Mouse (Mus musculus): Measurements from ENCODE around the gene 1700069L16Rik.

1700069L16Rik gene

DNA sequence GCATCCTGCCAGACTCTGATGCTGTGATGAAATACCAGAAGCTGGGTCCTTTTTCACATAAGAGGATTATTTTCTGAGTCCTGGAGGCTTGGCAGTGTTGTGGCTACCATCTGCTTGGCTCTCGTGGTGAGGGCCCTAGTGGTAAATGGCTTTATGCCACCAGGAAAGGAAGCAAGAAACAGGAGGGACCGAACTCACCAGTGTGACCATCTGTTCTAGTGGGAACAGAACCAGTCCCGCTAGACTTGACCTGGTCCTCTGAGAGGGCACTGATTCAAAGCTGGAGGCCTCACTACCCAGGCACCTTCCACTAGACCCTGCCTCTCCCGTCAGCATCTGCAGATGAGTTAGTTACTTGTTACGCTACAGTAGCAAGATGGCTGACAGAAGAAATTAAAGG, 41.3 kb downstream of the 1700069L16Rik start:
- no peak for DNase-seq

GRCm38 (mm10) chr5:113682472-113682871, 42.1 kb downstream of the 1700069L16Rik start:
- DNase-seq = no peak

DNA sequence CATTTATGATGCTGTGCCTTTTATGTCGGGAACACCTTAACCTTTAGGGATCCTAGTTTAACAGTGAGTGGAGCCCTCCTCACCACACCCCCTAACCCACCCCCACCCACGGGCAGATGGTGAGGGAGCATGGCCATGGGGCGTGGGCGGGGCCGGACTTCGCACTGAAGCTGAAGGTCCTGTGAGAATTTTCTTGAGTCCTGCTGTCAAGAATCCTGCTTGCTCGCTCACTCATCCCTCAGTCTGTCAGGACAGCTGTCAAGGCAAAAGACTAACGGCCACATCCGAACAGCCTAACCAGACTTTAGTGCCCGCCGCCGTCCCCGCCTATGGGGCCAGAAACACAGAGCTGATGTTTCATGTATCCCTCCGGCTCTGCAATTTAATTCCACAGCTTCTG, 43.4 kb downstream of the 1700069L16Rik start:
- no peak for DNase-seq

DNA sequence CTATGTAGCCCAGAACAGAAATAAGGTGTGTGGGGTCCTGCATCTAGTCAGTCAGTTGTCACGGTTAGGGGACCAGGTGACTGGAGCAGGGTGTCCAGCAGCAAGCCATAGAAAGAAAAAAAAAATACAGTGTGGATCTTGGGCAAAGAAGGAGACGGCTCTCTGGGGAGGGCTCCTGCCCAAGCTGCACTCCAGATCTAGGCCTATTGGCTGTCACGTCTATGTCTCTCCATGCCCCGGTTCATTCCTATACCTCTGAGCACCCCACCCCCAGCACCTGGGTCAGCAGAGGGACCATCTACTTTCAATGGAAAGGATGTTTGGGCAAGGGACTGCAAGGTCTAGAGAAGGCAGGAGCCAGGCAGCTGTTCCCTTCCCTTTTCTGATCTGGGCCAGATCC, 45.1 kb downstream of the 1700069L16Rik start:
- DNase-seq = no peak

- no peak for DNase-seq
Observed at GRCm38 (mm10) chr5:113678743-113679452, 45.7 kb downstream of the 1700069L16Rik start.

- DNase-seq = no peak
Observed at GRCm38 (mm10) chr5:113677541-113677940, 47.0 kb downstream of the 1700069L16Rik start.

DNA sequence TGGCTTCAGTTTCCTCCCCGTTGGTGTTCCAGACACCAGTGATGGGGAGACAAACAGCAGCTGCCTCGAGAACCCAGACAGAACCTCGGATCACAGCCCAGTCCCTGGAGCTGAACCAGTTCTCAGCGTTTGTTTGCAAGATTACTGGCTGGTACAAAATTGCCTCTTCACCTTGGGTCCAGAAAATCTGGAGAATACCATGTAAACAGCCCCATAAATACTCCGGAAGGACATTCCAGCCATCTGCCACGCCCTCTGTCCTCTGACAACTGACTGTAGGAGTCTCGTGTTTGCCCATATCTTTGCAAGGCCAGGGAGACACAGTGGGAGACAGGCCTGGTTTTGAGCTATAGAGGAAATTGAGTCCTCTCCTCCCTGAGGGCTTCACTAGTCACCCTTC, 49.7 kb downstream of the 1700069L16Rik start:
- DNase-seq = no peak

- no peak for DNase-seq
Observed at GRCm38 (mm10) chr5:113672456-113672855, 52.1 kb downstream of the 1700069L16Rik start.

DNA sequence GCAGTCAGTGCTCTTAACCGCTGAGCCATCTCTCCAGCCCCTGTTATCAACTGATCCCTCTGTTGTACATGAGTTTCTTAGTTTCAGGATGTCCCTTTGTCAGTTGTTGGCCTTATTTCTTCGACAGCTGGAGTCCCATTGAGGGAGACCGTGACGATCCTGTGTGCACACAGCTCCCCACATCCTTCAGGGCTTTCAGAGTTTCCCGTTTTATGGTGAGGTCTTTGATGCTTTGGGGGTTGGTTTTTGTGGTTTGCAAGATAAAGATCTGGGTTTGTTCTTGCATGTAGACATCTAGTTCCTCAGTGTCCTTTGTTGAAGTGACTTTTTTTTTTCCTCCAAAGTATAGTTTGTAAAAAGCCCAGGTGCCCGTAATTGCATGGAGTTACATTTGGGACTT, 54.0 kb downstream of the 1700069L16Rik start:
- peak; percentile 38 for DNase-seq

DNA sequence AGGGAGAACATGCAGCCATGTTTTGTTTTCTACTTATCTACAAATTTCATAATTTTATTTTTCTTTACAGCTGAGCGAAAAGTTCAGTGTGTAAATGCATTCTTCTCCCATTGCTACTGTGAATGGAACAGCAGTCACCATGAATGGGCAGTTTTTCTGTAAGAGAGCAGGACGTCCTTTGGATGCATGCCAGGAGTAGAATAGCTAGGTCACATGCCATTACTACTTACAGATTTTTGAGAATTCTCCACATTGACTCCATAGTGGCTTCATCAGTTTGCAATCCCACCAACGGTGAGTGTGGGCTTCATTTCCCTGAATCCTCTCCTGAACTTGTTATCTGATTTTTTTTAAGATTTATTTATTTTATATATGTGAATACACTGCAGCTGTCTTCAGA, 54.5 kb downstream of the 1700069L16Rik start:
- no peak for DNase-seq

- DNase-seq = no peak
Observed at GRCm38 (mm10) chr5:113664629-113665195, 59.9 kb downstream of the 1700069L16Rik start.

DNA sequence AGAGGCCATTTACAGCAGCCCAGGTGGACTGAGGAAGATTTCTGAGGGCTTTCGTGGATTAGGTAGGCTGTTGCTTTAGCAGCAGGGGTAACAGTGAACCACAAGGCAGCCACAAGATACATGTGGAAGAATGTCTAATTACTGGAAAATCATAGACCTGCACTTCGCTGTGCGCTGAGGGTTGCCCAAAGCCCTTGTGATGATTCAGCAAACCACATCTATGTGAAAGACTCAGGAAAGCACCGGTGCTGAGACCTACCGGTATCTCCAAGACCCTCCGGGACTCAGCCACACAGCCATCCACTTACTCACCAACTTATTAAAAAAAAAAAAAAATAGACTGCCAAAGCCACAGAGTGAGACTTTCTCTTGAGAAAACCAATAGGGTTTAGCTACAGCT, 60.4 kb downstream of the 1700069L16Rik start:
- no peak for DNase-seq

- no peak for DNase-seq
Observed at GRCm38 (mm10) chr5:113660872-113661271, 63.7 kb downstream of the 1700069L16Rik start.

DNA sequence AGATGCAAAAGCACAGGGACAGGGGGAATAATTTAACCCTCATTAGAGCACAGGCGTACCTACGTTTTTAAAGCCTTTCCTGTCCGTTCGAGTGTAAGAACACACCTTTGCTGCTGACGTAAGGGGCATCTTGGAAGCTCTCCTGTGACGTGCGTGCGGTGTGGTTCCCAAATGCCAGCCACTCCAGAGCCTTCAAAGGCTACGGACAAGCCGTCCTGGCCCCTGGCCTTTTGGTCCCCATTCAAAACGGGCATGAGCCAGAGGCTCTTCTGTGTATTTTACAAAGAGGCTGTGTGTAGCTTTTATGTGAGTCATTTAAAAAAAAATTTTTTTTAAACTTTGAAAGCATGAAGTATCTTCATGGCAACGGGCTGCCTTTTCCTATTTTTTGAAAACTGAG, 69.8 kb downstream of the 1700069L16Rik start:
- no peak for DNase-seq

GRCm38 (mm10) chr5:113654206-113654605, 70.4 kb downstream of the 1700069L16Rik start:
- DNase-seq = no peak

DNA sequence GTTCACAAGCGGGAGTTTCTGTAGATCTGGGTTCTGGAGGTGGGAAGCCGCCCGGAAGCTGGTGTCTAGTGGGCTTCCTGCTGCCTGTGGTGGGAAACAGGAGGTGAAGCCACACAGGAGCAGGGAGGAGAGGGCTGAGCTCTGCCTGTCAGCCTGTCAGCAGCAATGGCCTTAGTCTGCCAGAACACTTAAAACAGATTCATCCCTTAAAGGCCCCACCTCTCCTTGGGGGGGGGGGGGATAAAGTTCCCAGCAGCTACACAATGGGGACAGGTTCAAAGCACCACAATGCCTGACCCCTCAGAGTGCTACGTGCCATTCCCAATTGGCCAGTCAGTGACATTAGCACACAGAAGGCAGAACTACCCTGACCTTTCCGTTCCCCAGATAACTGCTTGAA, 72.4 kb downstream of the 1700069L16Rik start:
- no peak for DNase-seq

GRCm38 (mm10) chr5:113650035-113650865, 74.3 kb downstream of the 1700069L16Rik start, which contains the start of gene Cmklr1:
Cmklr1 (minus strand) TSS chr5:113650426.
- peak; percentile 38 for DNase-seq

DNA sequence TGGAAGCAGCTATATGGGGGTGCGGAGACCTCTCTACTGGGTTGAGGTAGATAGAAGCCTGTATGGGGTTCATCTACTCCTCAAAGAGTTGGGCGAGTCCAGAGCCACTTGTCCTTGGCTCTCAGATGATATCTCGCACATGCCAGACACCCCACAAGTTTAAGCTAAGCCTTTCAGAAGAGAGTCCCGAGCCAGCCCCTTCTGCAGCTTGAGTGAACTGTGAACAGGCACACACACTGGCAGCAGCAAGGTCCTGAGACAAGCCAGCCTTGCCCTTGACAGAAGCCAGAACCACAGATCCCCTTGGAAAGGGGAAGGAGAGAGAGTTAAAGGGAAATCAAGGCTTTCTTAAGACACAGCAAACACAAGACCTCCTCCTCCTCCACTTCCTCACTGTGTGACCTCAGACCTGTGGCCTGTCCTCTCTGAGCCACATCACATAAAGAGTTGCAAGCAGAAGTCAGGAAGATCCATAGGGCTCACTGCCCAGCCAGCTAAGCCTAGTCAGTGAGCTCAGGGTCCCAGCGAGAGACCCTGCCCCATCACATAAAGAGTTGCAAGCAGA, 75.8 kb downstream of the 1700069L16Rik start:
- DNase-seq = no peak

DNA sequence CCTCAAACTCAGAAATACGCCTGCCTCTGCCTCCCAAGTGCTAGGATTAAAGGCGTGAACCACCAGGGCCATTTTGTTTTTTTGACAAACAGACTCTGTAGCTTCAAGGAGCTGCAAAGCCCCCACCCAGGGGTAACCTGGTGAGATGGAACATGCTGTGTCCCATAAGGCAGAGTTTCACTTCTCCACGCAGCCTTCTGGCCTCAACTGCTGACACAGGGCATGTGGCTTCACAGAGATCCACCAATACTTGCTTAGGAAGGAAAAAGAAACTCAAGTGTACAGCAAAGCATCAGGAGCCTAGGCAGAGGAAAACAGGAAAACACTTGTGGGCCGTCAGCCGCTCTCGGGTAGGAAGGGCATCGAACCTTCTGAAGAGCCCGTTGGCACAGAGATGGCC, 77.4 kb downstream of the 1700069L16Rik start:
- no peak for DNase-seq

- no peak for DNase-seq
Observed at GRCm38 (mm10) chr5:113644520-113644919, 80.1 kb downstream of the 1700069L16Rik start.

DNA sequence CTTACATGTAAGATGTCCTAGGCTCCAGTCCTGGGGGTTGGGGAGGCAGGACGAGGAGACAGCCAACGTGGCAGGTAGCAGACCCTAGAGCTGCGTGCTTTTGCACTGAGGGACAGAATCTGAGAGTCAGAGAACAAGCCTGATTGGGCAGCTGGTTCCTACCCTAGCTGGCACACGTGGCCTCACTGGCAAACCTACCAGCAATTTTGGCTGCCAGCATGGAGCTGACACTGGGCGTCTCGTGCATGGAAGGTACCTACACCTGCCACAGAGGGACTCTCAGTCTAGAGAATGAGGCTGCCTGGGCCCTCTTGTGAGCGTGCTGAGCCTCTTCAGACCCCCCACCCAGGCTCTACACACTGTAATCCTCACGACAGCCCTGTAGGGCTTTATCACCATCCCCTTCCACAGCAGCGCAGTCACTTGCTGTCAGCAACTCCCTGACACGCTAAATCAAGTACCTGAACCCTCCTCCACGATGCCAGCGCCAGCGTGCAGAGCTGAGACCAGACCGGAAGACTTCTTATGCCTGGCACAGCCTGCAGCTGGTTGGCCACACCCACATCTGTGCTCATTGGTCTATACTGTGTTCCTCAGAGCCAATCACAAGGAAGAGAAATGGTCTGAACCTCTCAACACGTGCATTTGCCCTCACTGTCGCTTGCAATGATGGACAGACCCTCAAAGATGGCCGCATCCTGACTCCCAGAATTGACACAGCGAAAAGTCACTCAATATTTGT, 81.3 kb downstream of the 1700069L16Rik start:
- peak; percentile 54 for DNase-seq
